Mouse (Mus musculus) limb, embryonic 12.5 days (tissue): ENCODE measurements around the gene Kdm1b. TPM values are rescaled to one million over a fixed set of nuclear protein-coding genes. Genes with fewer than 3 reads are reported as not detected.

Experiments used
- ATAC-seq: fragments of 200-750 bp; cut with Nextera tagmentation; 2 replicates; pipeline ENCODE4 v1.8.0; 2017; ENCODE audit warnings: low read depth, moderate TSS enrichment; ENCODE audit not compliant: insufficient number of reproducible peaks, insufficient read depth, low FRiP score, low TSS enrichment
- H3K27ac ChIP-seq: fragments of 300-500 bp; sonication (generic); 2 replicates; pipeline ENCODE4 v1.5.1; 2016; ENCODE audit warnings: mild to moderate bottlenecking, moderate library complexity
- H3K27me3 ChIP-seq: fragments of 300-500 bp; sonication (generic); 2 replicates; pipeline ENCODE4 v1.6.1; 2016; ENCODE audit warnings: mild to moderate bottlenecking, moderate library complexity
- H3K36me3 ChIP-seq: fragments of 300-500 bp; sonication (generic); 2 replicates; pipeline ENCODE4 v1.6.1; 2016; ENCODE audit warnings: mild to moderate bottlenecking, moderate library complexity
- H3K4me1 ChIP-seq: fragments of 300-500 bp; sonication (generic); replicated peaks from 2 replicates; pipeline ENCODE4 v1.6.1; 2016
- H3K4me2 ChIP-seq: fragments of 300-500 bp; sonication (generic); 2 replicates; pipeline ENCODE4 v1.6.1; 2016; ENCODE audit warnings: mild to moderate bottlenecking, moderate library complexity
- H3K4me3 ChIP-seq: fragments of 300-500 bp; sonication (generic); replicated peaks from 2 replicates; pipeline ENCODE4 v1.5.1; 2016; ENCODE audit warnings: mild to moderate bottlenecking
- H3K9ac ChIP-seq: fragments of 300-500 bp; sonication (generic); replicated peaks from 2 replicates; pipeline ENCODE4 v1.6.1; 2016; ENCODE audit warnings: mild to moderate bottlenecking, moderate library complexity
- H3K9me3 ChIP-seq: fragments of 300-500 bp; sonication (generic); 2 replicates; pipeline ENCODE4 v1.6.1; 2016; ENCODE audit warnings: mild to moderate bottlenecking, moderate library complexity
- WGBS: fragments of 180-500 bp; shearing (Covaris S2); methylation state at CpG from one replicate; pipeline ENCODE4 v1.1.7; 2016; 5-methylcytosine and 5-hydroxymethylcytosine counted together
- polyA plus RNA-seq: library from polyadenylated mRNA; unstranded; fragments of >200 nt; fragmentation: Nextera tagmentation; extraction: Ambion mirVana; gene quantifications from 2 replicates; pipeline ENCODE4 v1.2.1, GENCODE M21; 2016

Kdm1b gene
- polyA plus RNA-seq, 1 experiment from 2014 or later: 12.9 TPM

- ATAC-seq: no peak
- H3K4me2 ChIP-seq: no peak overlapping the region
- 91% methylated on average over 17 of the region's 17 CpGs for WGBS
These were observed 19.5 kb downstream of the Kdm1b start for GRCm38 (mm10) chr13:47062756-47063155.

GRCm38 (mm10) chr13:47063985-47064760, 20.9 kb downstream of the Kdm1b start:
- no peak overlapping the region for H3K9ac ChIP-seq
- no peak overlapping the region for H3K4me2 ChIP-seq
- no peak overlapping the region for H3K4me3 ChIP-seq
- peaks cover 62% of the 10 kb centered on the region for H3K36me3 ChIP-seq
- H3K4me1 ChIP-seq: peaks cover 7% of the 10 kb centered on the region
- no peaks in the 10 kb centered on the region for H3K9me3 ChIP-seq
- no peak for ATAC-seq
- no peak overlapping the region for H3K27ac ChIP-seq
- H3K27me3 ChIP-seq: no peaks in the 10 kb centered on the region
- WGBS: 82% methylated on average over 15 of the region's 15 CpGs

More at GRCm38 (mm10) chr13:47062756-47063155, 19.5 kb downstream of the Kdm1b start:
- Histone ChIP-seq H3K4me3 (no peak overlapping the region), H3K9me3 (no peaks in the 10 kb centered on the region), H3K36me3 (peaks cover 61% of the 10 kb centered on the region), H3K27me3 (no peaks in the 10 kb centered on the region), H3K9ac (no peak overlapping the region), H3K27ac (no peak overlapping the region), H3K4me1 (peaks cover 7% of the 10 kb centered on the region)

GRCm38 (mm10) chr13:47066516-47066915, 23.2 kb downstream of the Kdm1b start:
- Histone ChIP-seq H3K9ac (no peak overlapping the region), H3K27ac (no peak overlapping the region), H3K27me3 (no peaks in the 10 kb centered on the region), H3K4me2 (no peak overlapping the region), H3K4me3 (no peak overlapping the region), H3K9me3 (no peaks in the 10 kb centered on the region), H3K36me3 (peaks cover 56% of the 10 kb centered on the region), H3K4me1 (peaks cover 7% of the 10 kb centered on the region)
- 92% methylated on average over 10 of the region's 10 CpGs for WGBS
- ATAC-seq: no peak

- Histone ChIP-seq H3K27ac (no peak overlapping the region), H3K4me3 (no peak overlapping the region), H3K4me1 (peaks cover 7% of the 10 kb centered on the region), H3K27me3 (no peaks in the 10 kb centered on the region), H3K4me2 (no peak overlapping the region), H3K36me3 (peaks cover 61% of the 10 kb centered on the region), H3K9ac (no peak overlapping the region), H3K9me3 (no peaks in the 10 kb centered on the region)
- ATAC-seq: no peak
- WGBS: 87% methylated on average over 6 of the region's 6 CpGs
These were observed 23.7 kb downstream of the Kdm1b start for GRCm38 (mm10) chr13:47067001-47067400.

GRCm38 (mm10) chr13:47070329-47071080, 27.2 kb downstream of the Kdm1b start:
- WGBS: 71% methylated on average over 15 of the region's 15 CpGs
- H3K27ac ChIP-seq: no peak overlapping the region
- H3K27me3 ChIP-seq: no peaks in the 10 kb centered on the region
- H3K9ac ChIP-seq: no peak overlapping the region
- ATAC-seq: no peak
- H3K36me3 ChIP-seq: peaks cover 64% of the 10 kb centered on the region
- H3K4me2 ChIP-seq: no peak overlapping the region
- H3K9me3 ChIP-seq: no peaks in the 10 kb centered on the region
- peaks cover 7% of the 10 kb centered on the region for H3K4me1 ChIP-seq
- H3K4me3 ChIP-seq: no peak overlapping the region

- H3K4me3 ChIP-seq: no peak overlapping the region
- H3K36me3 ChIP-seq: peaks cover 62% of the 10 kb centered on the region
- no peak for ATAC-seq
- no peaks in the 10 kb centered on the region for H3K9me3 ChIP-seq
- H3K27me3 ChIP-seq: no peaks in the 10 kb centered on the region
- no peaks in the 10 kb centered on the region for H3K4me1 ChIP-seq
- no peak overlapping the region for H3K4me2 ChIP-seq
- H3K27ac ChIP-seq: no peak overlapping the region
- H3K9ac ChIP-seq: no peak overlapping the region
- 95% methylated on average over 13 of the region's 13 CpGs for WGBS
These were observed 28.6 kb downstream of the Kdm1b start for GRCm38 (mm10) chr13:47071871-47072270.

- Histone ChIP-seq H3K4me2 (no peak overlapping the region), H3K27me3 (no peaks in the 10 kb centered on the region), H3K36me3 (peaks cover 61% of the 10 kb centered on the region), H3K4me1 (no peaks in the 10 kb centered on the region), H3K4me3 (no peak overlapping the region), H3K9me3 (no peaks in the 10 kb centered on the region), H3K9ac (no peak overlapping the region), H3K27ac (no peak overlapping the region)
- 86% methylated on average over 5 of the region's 5 CpGs for WGBS
- no peak for ATAC-seq
These were observed 29.2 kb downstream of the Kdm1b start for GRCm38 (mm10) chr13:47072484-47072883.

- Histone ChIP-seq H3K4me3 (no peak overlapping the region), H3K27ac (no peak overlapping the region), H3K36me3 (peaks cover 69% of the 10 kb centered on the region), H3K4me2 (no peak overlapping the region), H3K9me3 (0 out of 2 replicates have a peak, but pooled peaks cover 3% of the 10 kb centered on the region), H3K4me1 (no peaks in the 10 kb centered on the region), H3K9ac (no peak overlapping the region), H3K27me3 (no peaks in the 10 kb centered on the region)
- 83% methylated on average over 5 of the region's 5 CpGs for WGBS
- no peak for ATAC-seq
These were observed 32.9 kb downstream of the Kdm1b start for GRCm38 (mm10) chr13:47076156-47076555.

- no peak for ATAC-seq
- H3K9ac ChIP-seq: no peak overlapping the region
- H3K36me3 ChIP-seq: peaks cover 71% of the 10 kb centered on the region
These were observed 34.1 kb downstream of the Kdm1b start for GRCm38 (mm10) chr13:47077367-47077766.

GRCm38 (mm10) chr13:47078799-47079198, 35.5 kb downstream of the Kdm1b start:
- H3K27ac ChIP-seq: no peak overlapping the region
- 77% methylated on average over 5 of the region's 5 CpGs for whole genome bisulfite sequencing
- peaks cover 69% of the 10 kb centered on the region for H3K36me3 ChIP-seq
- 0 out of 2 replicates have a peak, but pooled peaks cover 5% of the 10 kb centered on the region for H3K9me3 ChIP-seq
- H3K27me3 ChIP-seq: no peaks in the 10 kb centered on the region
- H3K4me2 ChIP-seq: no peak overlapping the region
- H3K4me1 ChIP-seq: no peaks in the 10 kb centered on the region
- no peak for ATAC-seq
- no peak overlapping the region for H3K4me3 ChIP-seq
- no peak overlapping the region for H3K9ac ChIP-seq

More at GRCm38 (mm10) chr13:47077367-47077766, 34.1 kb downstream of the Kdm1b start:
- H3K27ac ChIP-seq: no peak overlapping the region
- no peaks in the 10 kb centered on the region for H3K27me3 ChIP-seq
- 0 out of 2 replicates have a peak, but pooled peaks cover 5% of the 10 kb centered on the region for H3K9me3 ChIP-seq
- no peak overlapping the region for H3K4me2 ChIP-seq
- H3K4me3 ChIP-seq: no peak overlapping the region
- no peaks in the 10 kb centered on the region for H3K4me1 ChIP-seq

GRCm38 (mm10) chr13:47080905-47081505, 37.7 kb downstream of the Kdm1b start:
- H3K4me1 ChIP-seq: no peaks in the 10 kb centered on the region
- no peaks in the 10 kb centered on the region for H3K27me3 ChIP-seq
- peaks cover 69% of the 10 kb centered on the region for H3K36me3 ChIP-seq
- no peak for ATAC-seq
- H3K4me2 ChIP-seq: no peak overlapping the region
- H3K9me3 ChIP-seq: 0 out of 2 replicates have a peak, but pooled peaks cover 5% of the 10 kb centered on the region
- H3K27ac ChIP-seq: no peak overlapping the region
- no peak overlapping the region for H3K4me3 ChIP-seq
- 88% methylated on average over 4 of the region's 4 CpGs for WGBS
- H3K9ac ChIP-seq: no peak overlapping the region
